Mouse (Mus musculus) NIH3T3 (cell line): ENCODE measurements at regions not wholly inside any gene's neighbourhood (a gene's known extent, or its start where the extent isn't known, plus 50 kb on each side); places are given as distances from the start of the nearest gene placed in this dataset.

Experiments
- DNase-seq: peaks from one replicate; pipeline ENCODE4 v3.0.0-alpha.2; 2012; ENCODE audit warnings: low read depth

- DNase-seq, result no peak
Measured at GRCm38 (mm10) chr4:137216908-137217497, 60.3 kb upstream of the Wnt4 start.

DNA sequence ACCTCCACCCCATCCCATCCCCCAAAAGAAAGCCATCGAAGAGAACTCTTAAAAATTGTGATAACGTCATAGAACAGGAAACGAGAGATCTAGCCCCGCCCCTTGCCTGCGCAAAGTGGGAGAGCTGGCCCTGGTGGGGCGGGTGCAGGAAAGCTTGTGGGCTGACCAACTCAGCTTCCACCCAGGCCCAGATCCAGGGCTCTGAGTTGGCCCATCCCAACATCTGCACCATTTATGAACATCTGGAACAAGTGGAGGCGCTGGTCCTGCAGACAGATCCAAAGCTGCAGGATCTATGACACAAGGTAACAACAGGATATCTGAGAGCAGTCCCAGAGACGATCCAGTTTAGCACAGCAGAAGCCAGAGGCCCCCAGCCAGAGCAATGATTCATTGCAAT lies 62.7 kb upstream of the Wnt4 start:
- DNase-seq, result no peak

GRCm38 (mm10) chr4:137212846-137213245 lies 64.4 kb upstream of the Wnt4 start:
- no peak for DNase-seq

DNA sequence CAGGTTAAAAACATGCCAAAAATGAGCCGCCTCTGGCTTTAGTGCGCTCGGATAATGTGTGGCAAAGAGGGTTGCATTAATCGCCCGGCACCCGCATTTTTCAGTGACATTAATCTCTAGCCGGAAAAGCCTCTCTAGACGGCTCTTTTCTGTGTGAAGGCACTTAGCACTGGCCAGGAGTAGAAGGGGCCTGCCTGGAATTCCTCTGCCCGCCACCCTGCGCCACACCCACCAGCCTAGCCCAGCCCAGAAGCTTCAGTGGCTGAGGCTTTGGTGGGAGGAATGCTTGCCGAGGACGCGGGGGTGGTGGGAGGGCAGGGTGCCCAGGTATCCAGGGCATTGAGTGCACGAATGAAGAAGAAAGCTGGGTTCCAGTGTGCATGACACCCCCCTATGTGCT lies 65.2 kb upstream of the Wnt4 start:
- DNase-seq, result no peak

DNA sequence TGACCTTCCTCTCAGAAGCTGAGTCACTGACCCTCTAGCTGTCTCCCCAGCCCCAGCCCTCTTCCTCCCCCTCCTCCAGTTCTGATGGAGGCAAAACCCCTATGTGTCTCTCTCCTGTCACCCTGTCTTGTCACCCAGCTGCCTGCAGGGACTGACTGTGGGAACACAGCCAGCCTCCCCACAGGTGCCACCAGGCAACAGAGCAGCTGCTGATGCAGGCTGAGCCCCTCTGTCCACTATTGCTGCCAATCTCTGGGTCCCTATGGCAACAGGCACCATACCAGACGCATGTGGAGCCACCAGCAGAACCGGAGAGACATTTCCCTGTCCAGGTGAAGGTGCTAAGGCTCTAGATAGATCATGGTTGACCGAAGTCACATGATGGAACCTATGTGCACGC lies 66.0 kb upstream of the Wnt4 start:
- DNase-seq, result no peak

- no peak for DNase-seq
Measured at GRCm38 (mm10) chr4:137210525-137210924, 66.8 kb upstream of the Wnt4 start.

DNA sequence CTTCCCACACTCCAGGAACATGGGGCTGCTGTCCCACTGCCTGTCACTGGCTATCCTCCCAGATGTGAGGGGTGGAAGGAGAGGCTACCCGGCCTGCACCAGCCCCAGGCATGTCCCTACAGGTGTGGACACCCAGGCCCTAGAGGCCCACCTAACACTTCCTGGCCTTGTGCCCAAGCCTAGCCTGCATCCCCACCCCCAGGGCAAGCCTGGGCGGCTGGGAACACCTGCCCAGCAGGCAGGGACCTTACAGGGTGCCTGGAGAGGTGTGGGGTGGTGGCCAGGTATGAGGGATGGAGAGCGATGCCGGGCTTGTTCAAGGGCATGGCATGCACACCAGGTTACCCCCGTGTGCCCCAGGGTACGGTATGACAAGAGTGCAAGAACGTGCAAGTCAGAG lies 76.3 kb upstream of the Wnt4 start:
- DNase-seq, result no peak

DNA sequence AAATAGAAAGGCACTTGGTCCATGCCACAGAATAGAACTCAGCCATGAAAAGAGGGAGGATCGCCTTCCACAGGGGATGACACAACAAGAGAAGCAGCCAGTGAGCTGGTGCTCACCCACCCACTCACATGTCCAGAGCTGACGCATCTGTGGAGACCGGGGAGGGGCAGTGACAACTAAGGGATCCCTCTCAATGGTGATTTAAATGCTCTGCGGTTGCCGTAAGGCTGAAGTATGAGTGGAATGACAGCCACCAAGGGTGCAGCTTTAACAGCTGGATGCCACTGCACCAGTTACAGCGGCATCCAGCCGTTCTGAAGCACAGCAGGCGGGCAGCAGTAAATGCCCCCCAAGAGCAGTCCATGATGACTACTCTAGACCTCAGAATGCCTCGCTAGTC lies 76.9 kb upstream of the Wnt4 start:
- DNase-seq, result peak; percentile 50

GRCm38 (mm10) chr4:137196491-137196974 lies 80.8 kb upstream of the Wnt4 start:
- DNase-seq, result no peak

GRCm38 (mm10) chr4:137194106-137194505 lies 83.2 kb upstream of the Wnt4 start:
- DNase-seq, result no peak

GRCm38 (mm10) chr4:137190625-137191024 lies 86.7 kb upstream of the Wnt4 start:
- DNase-seq, result no peak

DNA sequence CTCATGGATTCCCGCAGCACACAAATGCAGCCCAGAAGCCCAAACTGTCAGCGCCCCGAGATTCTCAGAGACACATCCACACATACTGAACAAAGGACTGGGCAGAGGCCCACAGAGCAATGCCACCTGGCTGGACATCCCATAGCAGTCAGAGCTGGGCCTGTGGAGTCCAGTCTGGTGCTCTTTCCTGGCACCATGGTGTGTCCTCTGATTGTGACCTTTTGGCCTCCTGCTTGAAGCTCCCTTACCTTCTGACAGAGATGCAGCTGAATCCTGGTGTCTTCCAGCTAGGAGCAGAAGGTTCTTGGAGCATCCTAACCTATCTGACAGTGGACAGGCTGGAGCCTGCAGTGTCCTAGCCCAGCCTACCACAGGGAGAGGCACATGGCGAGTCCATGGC lies 87.5 kb upstream of the Wnt4 start:
- no peak for DNase-seq

GRCm38 (mm10) chr4:137189058-137189457 lies 88.2 kb upstream of the Wnt4 start:
- no peak for DNase-seq

DNA sequence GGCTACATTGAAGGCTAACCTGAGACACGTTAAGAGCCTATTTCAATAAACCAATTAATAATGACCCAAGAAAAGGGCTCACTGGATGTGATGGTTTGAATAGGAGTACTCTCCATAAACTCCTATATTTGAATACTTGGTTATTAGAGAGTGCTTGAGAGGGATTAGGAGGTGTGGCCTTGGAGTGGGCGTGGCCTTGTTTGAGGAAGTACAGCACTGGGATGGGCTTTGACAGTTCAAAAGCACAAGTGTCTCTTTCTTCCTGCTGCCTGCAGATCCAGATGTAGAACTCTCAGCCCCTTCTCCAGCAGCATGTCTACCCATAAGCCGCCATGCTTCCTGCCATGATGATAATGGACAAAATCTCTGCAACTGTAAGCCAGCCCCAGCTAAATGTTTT lies 89.7 kb upstream of the Wnt4 start:
- no peak for DNase-seq

GRCm38 (mm10) chr4:137187051-137187450 lies 90.2 kb upstream of the Wnt4 start:
- no peak for DNase-seq

DNA sequence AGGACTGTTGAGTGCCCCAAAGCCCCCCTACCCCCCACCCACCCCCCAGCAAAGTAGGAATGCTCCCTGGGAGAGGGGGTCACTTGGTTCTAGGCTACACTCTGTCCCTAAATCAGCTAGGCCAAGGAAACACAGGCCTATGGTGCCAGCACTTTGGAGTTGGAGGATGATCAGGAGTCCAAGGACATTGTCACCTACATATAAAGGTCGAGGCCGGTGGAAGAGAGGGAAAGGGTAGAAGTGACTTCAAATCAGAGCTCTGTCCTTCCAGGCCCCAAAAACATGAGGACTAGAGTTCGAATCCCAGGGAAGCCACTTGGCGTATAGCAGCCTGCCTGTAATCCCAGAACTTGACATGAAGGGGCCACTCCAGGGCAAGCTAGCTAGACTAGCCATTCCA lies 92.3 kb upstream of the Wnt4 start:
- DNase-seq, result no peak

DNA sequence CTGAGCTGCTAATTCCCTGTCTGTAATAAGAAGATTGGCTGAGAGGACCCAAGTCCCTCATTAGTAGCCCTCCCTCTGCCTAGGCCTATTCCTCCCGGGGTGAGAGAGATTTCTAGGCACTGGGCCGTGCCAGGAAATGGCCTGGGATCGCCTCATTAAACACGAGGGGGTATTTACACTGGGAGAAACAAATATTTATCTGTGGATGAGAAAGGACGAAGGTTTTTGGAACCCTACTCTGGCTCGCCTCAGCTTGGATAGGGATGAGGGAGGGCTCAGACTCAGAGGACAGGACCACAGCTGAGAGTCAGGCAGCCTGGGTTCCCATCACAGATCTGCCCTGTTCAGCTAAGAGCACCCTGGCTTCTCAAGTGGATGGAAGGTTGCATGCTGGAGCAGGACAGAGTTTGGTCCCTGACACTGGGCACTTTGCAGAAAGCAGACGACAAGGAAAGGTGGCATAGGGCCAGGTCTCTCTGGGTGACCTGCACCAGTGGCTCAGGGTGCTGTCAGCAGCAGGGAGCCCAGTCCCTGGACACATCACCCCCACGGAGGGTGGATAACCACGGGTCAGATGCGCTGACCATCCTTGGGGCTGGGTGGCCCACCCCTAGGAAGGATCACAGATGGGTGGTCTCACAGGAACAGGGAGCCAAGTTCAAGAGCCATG lies 94.0 kb upstream of the Wnt4 start:
- no peak for DNase-seq

DNA sequence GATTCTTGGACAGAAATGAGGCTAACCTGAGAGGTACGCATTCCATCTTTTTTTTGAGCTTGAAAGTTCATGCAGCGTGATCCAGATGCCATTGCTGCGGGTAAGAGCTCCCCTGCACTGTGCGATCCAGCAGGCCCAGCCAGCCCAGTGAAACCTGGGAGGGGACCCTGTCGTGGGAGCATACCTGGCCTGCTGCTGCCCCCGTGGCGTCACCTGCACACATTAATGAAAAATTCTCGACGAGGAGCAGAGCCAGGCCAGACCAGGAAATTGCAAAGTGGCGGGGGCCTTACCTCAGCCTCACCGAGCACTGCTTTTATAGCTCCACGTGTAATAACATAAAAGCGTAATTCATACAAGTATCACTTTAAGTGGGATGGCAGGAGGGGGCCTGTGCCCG lies 94.7 kb upstream of the Wnt4 start:
- DNase-seq, result no peak

DNA sequence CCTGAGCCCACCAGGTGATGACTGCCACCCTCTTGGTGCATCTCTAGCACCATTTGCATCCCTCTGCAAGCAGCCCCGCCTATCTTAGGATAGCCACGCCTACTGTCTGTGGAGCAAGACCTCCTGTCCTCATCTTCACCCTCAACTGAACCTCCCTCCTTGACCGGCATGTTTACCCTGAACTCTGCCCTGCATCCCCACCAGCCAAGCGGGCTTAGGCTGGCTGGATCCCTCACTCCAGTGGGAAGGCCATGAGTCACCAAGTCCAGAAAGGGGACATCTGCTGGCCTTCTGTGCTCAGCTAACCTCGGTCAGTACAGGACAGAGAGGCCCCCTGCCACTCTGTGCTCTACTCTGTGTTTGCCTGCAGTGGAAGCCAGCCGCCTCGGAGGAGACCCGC lies 96.0 kb upstream of the Wnt4 start:
- no peak for DNase-seq

DNA sequence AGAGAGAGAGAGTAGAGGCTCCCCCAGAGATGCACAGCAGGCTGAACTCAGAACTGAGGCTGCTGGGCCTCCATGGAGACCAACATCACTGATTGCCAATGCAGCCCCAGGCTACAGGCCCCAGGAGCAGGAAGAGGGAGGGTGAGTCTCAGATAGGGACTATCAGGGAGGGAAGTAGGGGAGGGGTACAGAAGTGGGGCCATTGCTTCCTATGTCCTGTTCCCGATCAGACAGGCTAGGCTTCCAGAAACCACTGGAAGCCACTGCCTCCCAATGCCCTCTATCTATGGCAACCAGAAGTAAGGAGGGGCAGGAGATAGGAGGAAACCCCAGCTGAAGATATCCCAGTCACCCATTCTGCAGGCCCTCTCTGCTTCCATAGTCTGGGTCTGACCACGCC lies 97.2 kb upstream of the Wnt4 start:
- no peak for DNase-seq

GRCm38 (mm10) chr4:137178833-137179232 lies 98.5 kb upstream of the Wnt4 start:
- DNase-seq, result no peak

GRCm38 (mm10) chr4:137164933-137165332 lies 112.4 kb upstream of the Wnt4 start:
- DNase-seq, result no peak

DNA sequence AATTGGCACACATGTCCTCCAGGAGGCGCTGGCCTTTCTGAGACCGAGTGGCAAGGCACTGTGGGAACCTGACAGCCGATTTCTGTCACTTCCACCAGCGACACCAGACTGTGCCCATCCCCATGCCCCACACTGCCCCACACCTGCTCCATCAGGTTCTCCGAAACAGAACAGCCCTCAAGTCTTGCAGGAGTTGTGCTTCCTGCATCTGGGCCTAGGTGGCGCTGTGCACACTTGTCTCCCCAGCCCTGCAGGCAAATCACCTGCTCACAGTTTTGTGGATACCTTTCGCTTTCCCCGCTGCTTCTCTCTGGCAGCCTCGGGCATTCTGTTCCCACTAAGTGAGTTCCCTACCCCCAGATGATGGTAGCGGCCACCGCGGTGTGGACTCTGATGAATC lies 112.9 kb upstream of the Wnt4 start:
- peak; percentile 78 for DNase-seq

- DNase-seq, result no peak
Measured at GRCm38 (mm10) chr4:137163962-137164361, 113.3 kb upstream of the Wnt4 start.
